Mouse (Mus musculus) neutrophil, adult 5-6 weeks (primary cell): ENCODE measurements around the gene Osbpl9. TPM values are rescaled to one million over a fixed set of nuclear protein-coding genes. Genes with fewer than 3 reads are reported as not detected.

ENCODE experiments used
- ATAC-seq: fragments of 151-379, 151-347 bp; 2 replicates; pipeline ENCODE4 v1.8.0; 2017; ENCODE audit warnings: mild to moderate bottlenecking, moderate TSS enrichment; ENCODE audit not compliant: insufficient number of reproducible peaks, poor library complexity, low FRiP score, severe bottlenecking; ENCODE audit errors: extremely low read depth
- total RNA-seq: library from RNA; stranded (forward); fragments of 200-1000 nt; gene quantifications from 2 replicates; pipeline ENCODE4 v1.2.3, GENCODE M21; 2017

Gene Osbpl9
- total RNA-seq, 1 experiment from 2014 or later, result 343 TPM

GRCm38 (mm10) chr4:109115742-109116141 is 86.3 kb downstream of the Osbpl9 start:
- ATAC-seq, result no peak

- ATAC-seq, result no peak
Measured at GRCm38 (mm10) chr4:109114308-109114707, 87.8 kb downstream of the Osbpl9 start.

GRCm38 (mm10) chr4:109112915-109113505 is 89.1 kb downstream of the Osbpl9 start:
- ATAC-seq, result no peak

- no peak for ATAC-seq
Measured at GRCm38 (mm10) chr4:109110978-109111377, 91.1 kb downstream of the Osbpl9 start.

GRCm38 (mm10) chr4:109109686-109110085 is 92.4 kb downstream of the Osbpl9 start:
- ATAC-seq, result no peak

GRCm38 (mm10) chr4:109109012-109109411 is 93.1 kb downstream of the Osbpl9 start:
- no peak for ATAC-seq

- no peak for ATAC-seq
Measured at GRCm38 (mm10) chr4:109106594-109106993, 95.5 kb downstream of the Osbpl9 start.

- ATAC-seq, result no peak
Measured at GRCm38 (mm10) chr4:109106034-109106433, 96.0 kb downstream of the Osbpl9 start.

GRCm38 (mm10) chr4:109105254-109105653 is 96.8 kb downstream of the Osbpl9 start:
- no peak for ATAC-seq

GRCm38 (mm10) chr4:109103145-109103883 is 98.8 kb downstream of the Osbpl9 start:
- ATAC-seq, result no peak

GRCm38 (mm10) chr4:109102574-109102973 is 99.5 kb downstream of the Osbpl9 start:
- ATAC-seq, result peak; percentile 30; the same call in 1 of the 2 replicates

GRCm38 (mm10) chr4:109098861-109099260 is 103.2 kb downstream of the Osbpl9 start:
- no peak for ATAC-seq

GRCm38 (mm10) chr4:109094269-109094668 is 107.8 kb downstream of the Osbpl9 start:
- ATAC-seq, result no peak

- ATAC-seq, result no peak
Measured at GRCm38 (mm10) chr4:109092344-109092743, 109.7 kb downstream of the Osbpl9 start.

- ATAC-seq, result no peak
Measured at GRCm38 (mm10) chr4:109091241-109091777, 110.8 kb downstream of the Osbpl9 start.

GRCm38 (mm10) chr4:109089999-109090398 is 112.1 kb downstream of the Osbpl9 start:
- ATAC-seq, result no peak

GRCm38 (mm10) chr4:109089171-109089570 is 112.9 kb downstream of the Osbpl9 start:
- no peak for ATAC-seq

GRCm38 (mm10) chr4:109080118-109080517 is 122.0 kb downstream of the Osbpl9 start:
- no peak for ATAC-seq

GRCm38 (mm10) chr4:109079676-109080075 is 122.4 kb downstream of the Osbpl9 start:
- peak; percentile 34; the same call in 1 of the 2 replicates for ATAC-seq

- ATAC-seq, result no peak
Measured at GRCm38 (mm10) chr4:109078941-109079340, 123.1 kb downstream of the Osbpl9 start.
